Mouse (Mus musculus) liver, adult 2 months (tissue): Measurements from ENCODE around the gene Cd79a. TPM values are rescaled to one million over a fixed set of nuclear protein-coding genes. Genes with fewer than 3 reads are reported as not detected.
"Not testable (repeated sequence)": the region's sequence is repeated elsewhere in the genome, so short reads cannot be mapped to it uniquely, and the experiment has no call there.

Experiments used
- DNase-seq: peaks from one replicate; pipeline ENCODE4 v3.0.0-alpha.2; 2011; ENCODE audit warnings: low read depth, low spot score; ENCODE audit errors: extremely low read depth
- H3K27ac ChIP-seq: fragments of 200-500 bp; replicated peaks from 2 replicates; pipeline ENCODE4 v1.5.1; 2012; ENCODE audit warnings: low read depth, mild to moderate bottlenecking, control low read depth, inconsistent platforms, low read length; ENCODE audit not compliant: insufficient read depth
- H3K27me3 ChIP-seq: fragments of 200-500 bp; 2 replicates; pipeline ENCODE4 v1.6.1; 2012; ENCODE audit warnings: mild to moderate bottlenecking, moderate library complexity, low read length, inconsistent platforms; ENCODE audit not compliant: control insufficient read depth, insufficient read depth
- H3K36me3 ChIP-seq: fragments of 200-500 bp; 2 replicates; pipeline ENCODE4 v1.6.1; 2012; ENCODE audit warnings: low read length, inconsistent platforms; ENCODE audit not compliant: control insufficient read depth, insufficient read depth
- H3K4me1 ChIP-seq: fragments of 200-500 bp; 2 replicates; pipeline ENCODE4 v1.6.1; 2011; ENCODE audit warnings: low read length; ENCODE audit not compliant: control insufficient read depth, insufficient read depth
- H3K4me3 ChIP-seq: fragments of 200-500 bp; 2 replicates; pipeline ENCODE4 v1.5.1; 2011; ENCODE audit warnings: low read depth, mild to moderate bottlenecking, control low read depth, low read length, moderate library complexity; ENCODE audit not compliant: insufficient read depth
- H3K79me2 ChIP-seq: fragments of 200-500 bp; 2 replicates; pipeline ENCODE4 v1.6.1; 2012; ENCODE audit warnings: inconsistent platforms, mild to moderate bottlenecking, low read length, moderate library complexity; ENCODE audit not compliant: control insufficient read depth, insufficient read depth
- H3K9ac ChIP-seq: fragments of 200-500 bp; 2 replicates; pipeline ENCODE4 v1.6.1; 2012; ENCODE audit warnings: low read depth, mild to moderate bottlenecking, control low read depth, inconsistent platforms, low read length
- CTCF ChIP-seq: fragments of 200-500 bp; IDR thresholded peaks from 2 replicates; pipeline ENCODE4 v1.5.1; 2011; ENCODE audit warnings: low read depth, low read length, control low read depth
- POLR2A ChIP-seq: fragments of 200-500 bp; IDR thresholded peaks from 2 replicates; pipeline ENCODE4 v1.6.1; 2011; ENCODE audit warnings: low read length, control low read depth; ENCODE audit not compliant: insufficient read depth; ENCODE audit errors: extremely low read depth
- WGBS: fragments of 180-500 bp; shearing (Covaris S2); methylation state at CpG from one replicate; pipeline ENCODE4 v1.1.7; 2018; 5-methylcytosine and 5-hydroxymethylcytosine counted together
- polyA plus RNA-seq: library from polyadenylated mRNA; depleted of rRNA; stranded (reverse); fragments of >200 nt; gene quantifications from 2 replicates; pipeline ENCODE4 v1.2.3, GENCODE M21; 2012
- total RNA-seq: library from RNA; depleted of rRNA; stranded (reverse); fragments of >200 nt; gene quantifications from 2 replicates; pipeline ENCODE4 v1.2.3, GENCODE M21; 2014

Gene Cd79a
- total and polyA plus RNA-seq, 2 experiments, result 0.18 to 5.7 TPM

DNA sequence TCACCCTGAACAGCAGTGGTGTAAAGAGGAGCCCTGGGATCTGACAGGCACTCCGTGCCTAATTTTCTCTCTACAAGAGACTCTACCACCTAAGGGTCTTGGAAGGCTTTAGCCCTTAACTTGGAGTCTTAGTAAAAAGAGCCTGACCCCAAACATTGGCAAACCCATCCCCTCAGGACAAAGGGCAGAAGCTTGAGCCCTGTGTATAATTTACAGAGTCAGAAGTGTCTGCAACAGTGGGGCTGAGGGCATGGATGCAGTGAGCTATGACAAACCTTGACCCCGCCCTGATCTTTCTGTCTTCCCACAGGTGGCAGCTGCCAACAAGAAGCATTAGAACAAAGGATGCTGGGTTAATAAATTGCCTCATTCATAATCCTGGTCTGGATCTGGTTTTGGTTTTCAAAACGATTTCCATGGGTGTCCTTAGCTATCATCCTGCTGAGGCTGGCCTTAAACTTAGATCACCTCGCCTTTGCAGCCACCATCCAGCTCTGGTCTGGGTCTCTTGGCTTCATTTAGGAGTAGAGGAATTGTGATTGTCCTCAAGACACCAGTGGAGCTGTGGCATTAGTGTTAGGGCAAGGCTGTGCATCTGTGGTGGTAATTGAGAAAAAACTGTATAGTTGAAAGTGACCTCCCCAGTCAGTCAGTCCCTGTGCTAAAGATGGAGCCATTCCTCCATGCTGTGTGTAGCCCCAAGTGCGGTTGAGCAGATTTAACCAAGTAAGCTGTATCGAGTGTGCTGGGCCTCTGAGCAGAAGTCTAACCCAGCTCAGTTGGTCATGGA is 7.6 kb upstream of the Cd79a start:
- Histone ChIP-seq H3K9ac (no peak overlapping the region), H3K4me3 (no peak overlapping the region), H3K4me1 (peaks cover 13% of the 10 kb centered on the region), H3K36me3 (peaks cover 32% of the 10 kb centered on the region), H3K79me2 (peaks cover 8% of the 10 kb centered on the region; the same call in 1 of the 2 replicates), H3K27me3 (no peaks in the 10 kb centered on the region), H3K27ac (no peak overlapping the region)
- no peak for DNase-seq
- no peak for TF ChIP-seq CTCF
- TF ChIP-seq POLR2A, result no peak
- WGBS, result 80% methylated on average over 6 of the region's 6 CpGs

DNA sequence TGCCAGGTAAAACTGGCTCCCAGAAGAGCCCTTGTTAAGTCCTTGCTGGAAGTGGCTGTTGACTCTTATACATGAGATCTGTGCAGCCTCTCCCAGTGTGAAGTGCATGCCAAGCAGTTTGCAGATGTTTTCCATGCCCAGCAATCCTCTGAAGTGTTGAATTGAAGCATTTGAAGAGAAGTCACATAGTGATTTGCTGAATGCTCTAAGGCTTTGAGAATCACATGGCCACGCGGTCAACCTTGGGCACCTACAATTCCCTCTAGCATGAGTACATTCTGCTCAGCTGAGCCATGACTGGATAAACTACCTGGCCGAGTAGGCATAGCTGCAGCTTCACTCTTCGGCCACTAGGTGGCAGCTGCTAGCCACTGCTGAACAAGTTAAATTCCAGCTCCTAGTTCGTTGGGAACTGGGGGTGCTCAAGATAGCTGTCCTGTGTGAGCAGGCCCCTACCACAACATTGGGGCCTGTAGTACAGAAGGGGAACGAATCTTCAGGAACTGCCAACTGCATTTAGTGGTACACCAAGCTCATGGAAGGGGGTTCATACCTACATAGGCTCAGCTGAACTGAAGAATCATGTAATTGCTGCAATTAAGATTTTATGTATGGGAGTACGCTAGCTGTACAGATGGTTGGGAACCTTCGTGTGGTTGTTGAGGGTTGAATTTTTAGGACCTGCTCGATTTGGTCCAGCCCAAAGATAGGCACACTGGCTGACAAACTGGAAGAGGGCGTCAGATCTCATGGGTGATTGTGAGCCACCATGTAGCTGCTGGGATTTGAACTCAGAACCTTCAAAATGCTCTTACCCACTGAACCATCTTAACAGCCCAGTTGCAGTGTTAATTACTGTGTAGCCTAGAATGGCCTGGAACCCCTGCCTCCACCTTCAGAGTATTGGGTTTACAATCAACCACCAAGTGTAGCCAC is 6.6 kb upstream of the Cd79a start:
- peaks cover 11% of the 10 kb centered on the region for H3K4me1 ChIP-seq
- no peak overlapping the region for H3K9ac ChIP-seq
- no peak overlapping the region for H3K4me3 ChIP-seq
- DNase-seq, result peak; percentile 68
- TF ChIP-seq CTCF (peak; percentile 98), POLR2A (no peak)
- 27% methylated on average over 10 of the region's 10 CpGs for WGBS
- no peaks in the 10 kb centered on the region for H3K27me3 ChIP-seq
- peaks cover 4% of the 10 kb centered on the region; the same call in 1 of the 2 replicates for H3K79me2 ChIP-seq
- H3K27ac ChIP-seq, result no peak overlapping the region
- peaks cover 32% of the 10 kb centered on the region for H3K36me3 ChIP-seq

DNA sequence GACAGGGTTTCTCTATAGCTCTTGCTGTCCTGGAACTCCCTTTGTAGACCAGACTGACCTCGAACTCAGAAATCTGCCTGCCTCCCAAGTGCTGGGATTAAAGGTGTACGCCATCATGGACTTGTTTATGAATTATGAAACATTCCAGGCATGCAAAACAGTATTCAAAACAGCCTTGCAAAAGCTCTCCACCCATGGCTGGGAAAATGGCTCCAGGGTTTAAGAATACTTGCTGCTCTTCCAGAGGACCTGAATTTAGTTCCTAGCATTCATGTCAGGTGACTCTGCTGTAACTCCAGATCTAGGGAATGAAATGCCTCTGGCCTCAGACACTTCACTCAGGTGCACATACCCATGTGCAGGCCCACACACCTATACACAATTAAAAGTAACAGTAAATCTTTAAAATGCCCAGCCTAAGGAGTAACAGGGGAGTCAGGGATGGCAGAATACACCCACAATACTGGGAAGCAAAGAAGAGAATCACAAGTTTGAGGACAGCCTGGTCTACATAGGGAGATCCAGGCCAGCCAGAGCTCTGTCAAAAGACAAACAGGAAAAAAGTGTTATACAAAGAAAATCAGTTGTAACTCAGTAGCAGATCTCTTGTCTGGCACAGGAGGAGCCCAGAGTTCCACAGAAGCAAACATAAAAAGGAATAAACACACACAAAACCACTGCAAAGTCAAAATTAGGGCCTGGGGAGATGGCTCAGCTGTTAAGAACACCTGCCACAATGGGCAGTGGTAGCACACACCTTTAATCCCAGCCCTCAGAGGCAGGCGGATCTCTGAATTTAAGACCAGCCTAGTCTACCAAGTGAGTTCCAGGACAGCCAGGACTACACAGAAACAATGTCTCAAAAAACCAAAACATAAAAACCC is 5.7 kb upstream of the Cd79a start:
- H3K36me3 ChIP-seq, result peaks cover 28% of the 10 kb centered on the region
- no peak for TF ChIP-seq CTCF
- TF ChIP-seq POLR2A, result no peak
- no peak overlapping the region for H3K9ac ChIP-seq
- H3K79me2 ChIP-seq, result no peaks in the 10 kb centered on the region; the same call in 1 of the 2 replicates
- H3K4me3 ChIP-seq, result no peak overlapping the region
- H3K4me1 ChIP-seq, result peaks cover 2% of the 10 kb centered on the region; the same call in 1 of the 2 replicates
- no peaks in the 10 kb centered on the region for H3K27me3 ChIP-seq
- DNase-seq, result no peak
- 64% methylated on average over 3 of the region's 3 CpGs for WGBS
- no peak overlapping the region for H3K27ac ChIP-seq

DNA sequence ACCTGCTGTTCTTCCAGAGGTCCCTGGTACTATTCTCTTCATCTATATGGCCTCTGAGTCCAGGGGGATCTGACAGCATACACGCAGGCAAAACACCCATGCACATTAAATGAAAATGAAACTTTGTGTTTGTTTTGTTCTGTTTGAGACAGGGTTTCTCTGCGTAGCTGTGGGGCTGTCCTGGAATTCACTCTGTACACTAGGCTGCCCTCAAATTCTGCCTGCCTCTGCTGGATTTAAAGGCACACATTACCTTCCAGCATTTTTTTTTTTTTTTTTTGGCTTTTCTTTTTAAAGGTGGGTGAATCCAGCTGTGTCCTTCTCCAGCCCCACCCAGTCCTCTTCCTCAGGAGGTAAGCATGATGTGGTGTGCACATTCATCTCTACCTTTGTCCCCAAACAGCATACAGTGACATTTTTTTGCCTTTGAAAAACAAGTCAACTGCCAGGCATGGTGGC is 5.0 kb upstream of the Cd79a start:
- DNase-seq, result no peak
- Histone ChIP-seq H3K9ac (no peak overlapping the region), H3K4me1 (no peaks in the 10 kb centered on the region; the same call in 1 of the 2 replicates), H3K4me3 (no peak overlapping the region), H3K36me3 (peaks cover 22% of the 10 kb centered on the region), H3K27ac (no peak overlapping the region), H3K27me3 (no peaks in the 10 kb centered on the region), H3K79me2 (no peaks in the 10 kb centered on the region)
- TF ChIP-seq CTCF (no peak), POLR2A (no peak)
- 38% methylated on average over 2 of the region's 2 CpGs for WGBS

DNA sequence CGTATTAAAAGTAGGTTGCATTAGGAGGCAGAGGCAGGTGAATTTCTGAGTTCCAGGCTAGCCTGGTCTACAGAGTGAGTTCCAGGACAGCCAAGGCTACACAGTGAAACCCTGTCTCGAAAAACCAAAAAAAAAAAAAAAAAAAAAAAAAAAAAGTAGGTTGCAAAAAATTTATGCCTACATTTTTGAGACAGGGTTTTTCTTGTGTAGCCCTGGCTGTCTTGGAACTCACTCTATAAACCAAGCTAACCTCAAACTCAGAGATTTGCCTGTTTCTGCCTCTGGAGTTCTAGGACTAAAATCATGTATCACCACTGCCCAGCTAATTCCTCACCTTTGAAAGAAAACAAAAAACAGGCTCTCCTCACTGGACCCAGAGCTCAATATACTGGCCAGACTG is 1.4 kb upstream of the Cd79a start:
- not testable (repeated sequence) for H3K27ac ChIP-seq

More for the DNA sequence above, 1.4 kb upstream of the Cd79a start:
- DNase-seq, H3K9ac ChIP-seq, H3K79me2 ChIP-seq, H3K4me1 ChIP-seq, H3K4me3 ChIP-seq, H3K27me3 ChIP-seq, H3K36me3 ChIP-seq: not testable (repeated sequence)
- WGBS, result 80% methylated on average over 2 of the region's 2 CpGs
